Mouse (Mus musculus): ENCODE data around the gene Hoxa9.

Hoxa9 gene

GRCm38 (mm10) chr6:52200751-52201250 lies 30.1 kb downstream of the Hoxa9 start:
- DNase-seq = no peak

- peak; percentile 21 for DNase-seq
These were observed 30.7 kb downstream of the Hoxa9 start for GRCm38 (mm10) chr6:52200073-52200750.

- DNase-seq = peak; percentile 67
These were observed 33.6 kb downstream of the Hoxa9 start for GRCm38 (mm10) chr6:52197271-52197670.

GRCm38 (mm10) chr6:52196811-52197210 lies 34.1 kb downstream of the Hoxa9 start:
- peak; percentile 8 for DNase-seq

GRCm38 (mm10) chr6:52194690-52195089 lies 36.2 kb downstream of the Hoxa9 start:
- peak; percentile 45 for DNase-seq

- DNase-seq = peak; percentile 91
These were observed 38.9 kb downstream of the Hoxa9 start for GRCm38 (mm10) chr6:52191860-52192550.

- peak; percentile 44 for DNase-seq
These were observed 39.7 kb downstream of the Hoxa9 start, which contains the start of gene Hoxa4 for GRCm38 (mm10) chr6:52190906-52191810. Gene Hoxa4 (minus strand): TSS chr6:52191753.

- DNase-seq = no peak
These were observed 40.5 kb downstream of the Hoxa9 start for GRCm38 (mm10) chr6:52190410-52190809.

- DNase-seq = peak; percentile 47
These were observed 41.0 kb downstream of the Hoxa9 start for GRCm38 (mm10) chr6:52189909-52190308.

GRCm38 (mm10) chr6:52189172-52189591 lies 41.7 kb downstream of the Hoxa9 start:
- peak; percentile 54 for DNase-seq

- no peak for DNase-seq
These were observed 44.4 kb downstream of the Hoxa9 start for GRCm38 (mm10) chr6:52186500-52186899.

GRCm38 (mm10) chr6:52185834-52186233 lies 45.1 kb downstream of the Hoxa9 start:
- peak; percentile 37 for DNase-seq

- DNase-seq = peak; percentile 44
These were observed 45.7 kb downstream of the Hoxa9 start for GRCm38 (mm10) chr6:52185222-52185621.

- peak; percentile 33 for DNase-seq
These were observed 46.2 kb downstream of the Hoxa9 start for GRCm38 (mm10) chr6:52184668-52185067.

- peak; percentile 73 for DNase-seq
These were observed 47.4 kb downstream of the Hoxa9 start for GRCm38 (mm10) chr6:52183311-52184080.

GRCm38 (mm10) chr6:52182793-52183192 lies 48.1 kb downstream of the Hoxa9 start:
- no peak for DNase-seq

- DNase-seq = peak; percentile 41
These were observed 48.9 kb downstream of the Hoxa9 start for GRCm38 (mm10) chr6:52182030-52182429.

- no peak for DNase-seq
These were observed 50.2 kb downstream of the Hoxa9 start for GRCm38 (mm10) chr6:52180726-52181125.

GRCm38 (mm10) chr6:52180213-52180710 lies 50.6 kb downstream of the Hoxa9 start:
- DNase-seq = no peak

GRCm38 (mm10) chr6:52179690-52180089 lies 51.2 kb downstream of the Hoxa9 start:
- peak; percentile 29 for DNase-seq

- DNase-seq = peak; percentile 32
These were observed 51.8 kb downstream of the Hoxa9 start for GRCm38 (mm10) chr6:52178918-52179665.

All from kidney, adult 18-20 months (tissue).